Mouse (Mus musculus) spleen, postnatal 0 days (tissue): Measurements from ENCODE around the gene Mybphl. TPM values are rescaled to one million over a fixed set of nuclear protein-coding genes. Genes with fewer than 3 reads are reported as not detected.

Experiments
- polyA plus RNA-seq: library from polyadenylated mRNA; unstranded; fragments of >200 nt; fragmentation: Nextera tagmentation; extraction: Ambion mirVana; gene quantifications from 2 replicates; pipeline ENCODE4 v1.2.1, GENCODE M21; 2015

The Mybphl gene
- polyA plus RNA-seq: not detected in 2 replicates

GRCm38 (mm10) chr3:108364270-108364995, at the start of gene Mybphl:
TSS of gene Mybphl (plus strand) at chr3:108364911.

GRCm38 (mm10) chr3:108383485-108384354, 19.0 kb downstream of the Mybphl start, which contains the start of gene Psrc1:
TSS of gene Psrc1 (plus strand) at chr3:108383839.

GRCm38 (mm10) chr3:108414857-108415830, 50.4 kb downstream of the Mybphl start, which contains the start of gene Celsr2:
TSS of gene Celsr2 (minus strand) at chr3:108415552.

Other genes with a start within 250 kb of the Mybphl start
- gene Gnai3, start 218.8 kb upstream of the Mybphl start, polyA plus RNA-seq: 61.5 and 71.2 TPM in 2 replicates
- gene Gpr61, start 210.0 kb upstream of the Mybphl start, polyA plus RNA-seq: 0.04 and 0.05 TPM in 2 replicates
- 0.83 and 0.98 TPM in 2 replicates for gene Amigo1, start 178.6 kb upstream of the Mybphl start, polyA plus RNA-seq
- gene Cyb561d1, start 163.7 kb upstream of the Mybphl start, polyA plus RNA-seq: 2.8 and 3.6 TPM in 2 replicates
- 3.7 and 3.9 TPM in 2 replicates for gene Atxn7l2, start 154.0 kb upstream of the Mybphl start, polyA plus RNA-seq
- not detected in 2 replicates for gene Sypl2, start 138.3 kb upstream of the Mybphl start, polyA plus RNA-seq
- 216 and 222 TPM in 2 replicates for gene Psma5, start 108.0 kb upstream of the Mybphl start, polyA plus RNA-seq
- 3.0 and 4.4 TPM in 2 replicates for gene Sort1, start 80.8 kb upstream of the Mybphl start, polyA plus RNA-seq
- 17.4 and 18.8 TPM in 2 replicates for gene Psrc1, start 18.9 kb downstream of the Mybphl start, polyA plus RNA-seq
- 0.20 and 0.57 TPM in 2 replicates for gene Celsr2, start 50.6 kb downstream of the Mybphl start, polyA plus RNA-seq
- 71.7 and 74.3 TPM in 2 replicates for gene Sars, start 80.3 kb downstream of the Mybphl start, polyA plus RNA-seq
- gene 1700013F07Rik, start 169.2 kb downstream of the Mybphl start, polyA plus RNA-seq: not detected in 2 replicates
- 0.33 and 0.75 TPM in 2 replicates for gene 5330417C22Rik, start 171.6 kb downstream of the Mybphl start, polyA plus RNA-seq
- gene Tmem167b, start 197.6 kb downstream of the Mybphl start, polyA plus RNA-seq: 17.0 and 19.3 TPM in 2 replicates
- gene Taf13, start 206.8 kb downstream of the Mybphl start, polyA plus RNA-seq: 15.7 and 17.6 TPM in 2 replicates
- 2.7 and 3.5 TPM in 2 replicates for gene Wdr47, start 226.4 kb downstream of the Mybphl start, polyA plus RNA-seq